Mouse (Mus musculus): ENCODE results near the gene Itsn2. TPM values are rescaled to one million over a fixed set of nuclear protein-coding genes. Genes with fewer than 3 reads are reported as not detected.
"Not testable (repeated sequence)": the region's sequence is repeated elsewhere in the genome, so short reads cannot be mapped to it uniquely, and the experiment has no call there.

Itsn2 gene
- polyA plus RNA-seq (2014; fragmentation: Nextera tagmentation; extraction: Ambion mirVana), result 18.5 and 19.3 TPM in 2 replicates

- H3K27me3 ChIP-seq (ENCODE audit: control insufficient read depth, insufficient read depth, low read length), result no peaks in the 10 kb centered on the region
- peaks cover 2% of the 10 kb centered on the region; the same call in 1 of the 2 replicates for H3K4me1 ChIP-seq (replicated peaks; ENCODE audit: control insufficient read depth, insufficient read depth, low read length)
- H3K36me3 ChIP-seq (ENCODE audit: control insufficient read depth, insufficient read depth, low read length), result no peaks in the 10 kb centered on the region
- no peaks in the 10 kb centered on the region for H3K9me3 ChIP-seq (ENCODE audit: control insufficient read depth, low read length)
- peak within 1 kb of the TSS; percentile 84 for H3K9ac ChIP-seq (ENCODE audit: low read length)
- WGBS, result under 1% methylated on average over 41 of the region's 49 CpGs
- peak; percentile 86 for DNase-seq (ENCODE audit: low spot score)
- ATAC-seq (replicated peaks; ENCODE audit: low FRiP score), result peak; percentile 89
- peak within 1 kb of the TSS; percentile 83 for H3K4me2 ChIP-seq (ENCODE audit: low read depth, low read length, severe bottlenecking)
- peak within 1 kb of the TSS; percentile 92 for H3K4me3 ChIP-seq (ENCODE audit: low read depth, low read length)
- no peak within 1 kb of the TSS for H3K27ac ChIP-seq (ENCODE audit: low read depth, low read length)
These were observed at the start of gene Itsn2, which contains the start of gene Gm3625 for GRCm38 (mm10) chr12:4592541-4593165. Itsn2 (plus strand) TSS chr12:4592638. Gm3625 (minus strand) TSS chr12:4592927.

DNA sequence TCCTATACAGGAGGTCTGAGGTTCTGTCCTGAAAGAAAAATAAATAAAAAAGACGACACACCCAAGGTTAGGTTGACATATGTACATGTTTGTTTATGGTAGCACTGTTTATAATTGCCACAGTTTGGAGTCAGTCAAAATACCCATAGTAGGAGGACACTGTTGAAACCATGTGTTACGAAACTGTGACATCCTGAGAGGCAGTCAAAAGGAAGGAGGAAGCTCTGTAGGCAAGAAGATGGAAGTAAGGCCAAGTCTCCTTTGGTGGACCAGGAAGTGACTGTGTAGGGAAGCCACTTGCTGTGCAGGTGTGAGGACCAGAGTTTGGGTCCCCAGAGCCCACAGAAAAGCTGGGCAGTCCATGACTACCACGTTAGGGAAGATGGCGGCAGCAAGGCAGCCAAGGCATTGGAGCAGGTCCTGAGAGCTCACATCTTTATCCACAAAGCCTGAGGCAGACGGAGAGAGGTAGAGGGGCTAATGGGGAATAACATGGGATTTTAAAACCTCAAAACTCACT is 48.0 kb upstream of the Itsn2 start:
- DNase-seq (ENCODE audit: low spot score), result no peak
- no peaks in the 10 kb centered on the region for H3K36me3 ChIP-seq (ENCODE audit: control insufficient read depth, insufficient read depth, low read length)
- ATAC-seq (replicated peaks; ENCODE audit: low FRiP score), result no peak
- H3K4me3 ChIP-seq (ENCODE audit: low read depth, low read length), result no peak overlapping the region
- H3K9ac ChIP-seq (ENCODE audit: low read length), result no peak overlapping the region
- H3K4me1 ChIP-seq (replicated peaks; ENCODE audit: control insufficient read depth, insufficient read depth, low read length), result no peaks in the 10 kb centered on the region
- no peaks in the 10 kb centered on the region for H3K9me3 ChIP-seq (ENCODE audit: control insufficient read depth, low read length)
- no peaks in the 10 kb centered on the region for H3K27me3 ChIP-seq (ENCODE audit: control insufficient read depth, insufficient read depth, low read length)
- 90% methylated on average over 5 of the region's 5 CpGs for WGBS
- H3K27ac ChIP-seq (ENCODE audit: low read depth, low read length), result no peak overlapping the region
- no peak overlapping the region for H3K4me2 ChIP-seq (ENCODE audit: low read depth, low read length, severe bottlenecking)

GRCm38 (mm10) chr12:4545425-4545824 is 47.0 kb upstream of the Itsn2 start:
- Histone ChIP-seq H3K27me3 (ENCODE audit: control insufficient read depth, insufficient read depth, low read length) (no peaks in the 10 kb centered on the region), H3K27ac (ENCODE audit: low read depth, low read length) (no peak overlapping the region)

GRCm38 (mm10) chr12:4546491-4546890 is 45.9 kb upstream of the Itsn2 start:
- Histone ChIP-seq H3K9ac (ENCODE audit: low read length) (no peak overlapping the region), H3K4me2 (ENCODE audit: low read depth, low read length, severe bottlenecking) (no peak overlapping the region), H3K4me1 (replicated peaks; ENCODE audit: control insufficient read depth, insufficient read depth, low read length) (no peaks in the 10 kb centered on the region), H3K9me3 (ENCODE audit: control insufficient read depth, low read length) (no peaks in the 10 kb centered on the region), H3K27ac (ENCODE audit: low read depth, low read length) (no peak overlapping the region), H3K4me3 (ENCODE audit: low read depth, low read length) (no peak overlapping the region), H3K36me3 (ENCODE audit: control insufficient read depth, insufficient read depth, low read length) (no peaks in the 10 kb centered on the region), H3K27me3 (ENCODE audit: control insufficient read depth, insufficient read depth, low read length) (no peaks in the 10 kb centered on the region)
- no peak for DNase-seq (ENCODE audit: low spot score)
- 82% methylated on average over 5 of the region's 5 CpGs for WGBS
- no peak for ATAC-seq (replicated peaks; ENCODE audit: low FRiP score)

More at GRCm38 (mm10) chr12:4545425-4545824, 47.0 kb upstream of the Itsn2 start:
- no peak overlapping the region for H3K9ac ChIP-seq (ENCODE audit: low read length)
- H3K9me3 ChIP-seq (ENCODE audit: control insufficient read depth, low read length), result no peaks in the 10 kb centered on the region
- no peak overlapping the region for H3K4me3 ChIP-seq (ENCODE audit: low read depth, low read length)
- no peaks in the 10 kb centered on the region for H3K4me1 ChIP-seq (replicated peaks; ENCODE audit: control insufficient read depth, insufficient read depth, low read length)
- H3K4me2 ChIP-seq (ENCODE audit: low read depth, low read length, severe bottlenecking), result no peak overlapping the region
- ATAC-seq (replicated peaks; ENCODE audit: low FRiP score) (no peak), DNase-seq (ENCODE audit: low spot score) (no peak)
- H3K36me3 ChIP-seq (ENCODE audit: control insufficient read depth, insufficient read depth, low read length), result no peaks in the 10 kb centered on the region

GRCm38 (mm10) chr12:4547557-4547956 is 44.9 kb upstream of the Itsn2 start:
- Histone ChIP-seq H3K4me1 (replicated peaks; ENCODE audit: control insufficient read depth, insufficient read depth, low read length) (no peaks in the 10 kb centered on the region), H3K9me3 (ENCODE audit: control insufficient read depth, low read length) (no peaks in the 10 kb centered on the region), H3K4me2 (ENCODE audit: low read depth, low read length, severe bottlenecking) (no peak overlapping the region), H3K27me3 (ENCODE audit: control insufficient read depth, insufficient read depth, low read length) (no peaks in the 10 kb centered on the region), H3K27ac (ENCODE audit: low read depth, low read length) (no peak overlapping the region), H3K36me3 (ENCODE audit: control insufficient read depth, insufficient read depth, low read length) (no peaks in the 10 kb centered on the region), H3K4me3 (ENCODE audit: low read depth, low read length) (no peak overlapping the region), H3K9ac (ENCODE audit: low read length) (no peak overlapping the region)
- 72% methylated on average over 14 of the region's 14 CpGs for WGBS
- DNase-seq (ENCODE audit: low spot score) (no peak), ATAC-seq (replicated peaks; ENCODE audit: low FRiP score) (no peak)

DNA sequence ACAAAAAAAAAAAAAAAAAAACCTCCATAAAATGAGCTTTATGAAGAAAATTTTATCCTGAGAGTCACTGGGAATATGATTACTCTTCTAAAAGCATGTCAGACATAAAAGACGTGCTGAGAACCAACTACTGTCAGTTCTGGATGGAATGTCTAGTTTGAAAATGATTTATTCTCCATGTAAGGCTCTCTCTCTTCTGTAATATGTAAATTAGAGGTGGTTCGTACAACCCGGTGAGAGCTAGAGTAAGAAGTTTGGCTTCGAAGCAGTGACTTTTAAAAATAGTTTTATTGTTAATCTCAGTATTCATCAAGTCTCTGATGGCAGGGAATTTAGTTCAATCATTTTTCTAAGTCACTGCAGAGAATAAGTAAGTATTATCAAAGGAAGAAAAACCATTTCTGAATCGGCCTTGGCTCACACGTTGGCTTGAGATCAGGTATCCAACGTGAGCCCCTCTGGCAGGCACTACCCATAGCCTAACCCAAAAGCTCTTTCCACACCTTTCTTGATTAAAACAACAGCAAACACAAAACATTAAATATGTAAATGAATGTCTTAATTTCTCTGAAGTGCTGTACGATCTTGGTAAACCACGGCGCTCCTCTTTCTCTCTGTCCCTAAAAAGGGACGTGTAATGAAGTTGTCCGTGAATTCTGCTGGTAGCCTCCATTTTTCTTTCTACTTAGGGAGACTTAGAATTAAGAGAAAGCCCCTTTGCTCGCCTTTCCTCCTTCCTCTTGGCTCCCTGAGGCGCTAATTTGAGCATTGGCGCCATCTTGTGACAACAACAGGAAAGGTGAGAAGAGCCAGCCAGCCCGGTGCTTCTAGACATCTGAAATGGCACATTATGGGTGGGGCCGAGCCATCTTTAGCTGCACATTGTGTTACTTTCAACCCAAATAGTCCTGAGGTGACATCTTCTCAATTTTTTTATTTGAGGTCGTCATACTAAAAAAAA is 44.1 kb upstream of the Itsn2 start:
- ATAC-seq (replicated peaks; ENCODE audit: low FRiP score) (peak; percentile 71; the same call in 1 of the 2 replicates), DNase-seq (ENCODE audit: low spot score) (peak; percentile 85)
- no peaks in the 10 kb centered on the region for H3K36me3 ChIP-seq (ENCODE audit: control insufficient read depth, insufficient read depth, low read length)
- no peaks in the 10 kb centered on the region for H3K9me3 ChIP-seq (ENCODE audit: control insufficient read depth, low read length)
- H3K9ac ChIP-seq (ENCODE audit: low read length), result peak overlapping the region; percentile 27; the same call in 1 of the 2 replicates
- no peaks in the 10 kb centered on the region for H3K4me1 ChIP-seq (replicated peaks; ENCODE audit: control insufficient read depth, insufficient read depth, low read length)
- no peak overlapping the region for H3K4me2 ChIP-seq (ENCODE audit: low read depth, low read length, severe bottlenecking)
- no peak overlapping the region for H3K27ac ChIP-seq (ENCODE audit: low read depth, low read length)
- no peaks in the 10 kb centered on the region for H3K27me3 ChIP-seq (ENCODE audit: control insufficient read depth, insufficient read depth, low read length)
- 25% methylated on average over 18 of the region's 18 CpGs for WGBS
- no peak overlapping the region for H3K4me3 ChIP-seq (ENCODE audit: low read depth, low read length)

DNA sequence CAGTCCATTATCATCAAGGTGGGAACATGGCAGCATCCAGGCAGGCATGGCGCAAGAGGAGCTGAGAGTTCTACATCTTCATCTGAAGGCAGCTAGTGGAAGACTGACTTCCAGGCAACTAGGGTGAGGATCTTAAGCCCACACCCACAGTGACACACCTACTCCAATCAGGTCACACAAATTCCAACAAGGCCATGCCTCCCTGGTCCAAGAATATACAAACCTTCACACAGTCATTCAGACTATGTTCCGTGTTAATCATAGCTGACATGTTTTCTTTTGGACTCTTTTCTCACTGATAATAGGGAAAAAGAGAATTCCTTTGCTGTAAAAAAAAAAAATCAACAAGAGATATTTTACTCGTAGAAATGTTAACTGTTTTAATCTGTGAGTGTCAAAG is 38.7 kb upstream of the Itsn2 start:
- H3K27ac ChIP-seq (ENCODE audit: low read depth, low read length); ATAC-seq (replicated peaks; ENCODE audit: low FRiP score); H3K9ac ChIP-seq (ENCODE audit: low read length); H3K9me3 ChIP-seq (ENCODE audit: control insufficient read depth, low read length); H3K27me3 ChIP-seq (ENCODE audit: control insufficient read depth, insufficient read depth, low read length); H3K36me3 ChIP-seq (ENCODE audit: control insufficient read depth, insufficient read depth, low read length); H3K4me3 ChIP-seq (ENCODE audit: low read depth, low read length); DNase-seq (ENCODE audit: low spot score); H3K4me2 ChIP-seq (ENCODE audit: low read depth, low read length, severe bottlenecking); H3K4me1 ChIP-seq (replicated peaks; ENCODE audit: control insufficient read depth, insufficient read depth, low read length): not testable (repeated sequence)
- WGBS, result 89% methylated on average over 3 of the region's 3 CpGs

DNA sequence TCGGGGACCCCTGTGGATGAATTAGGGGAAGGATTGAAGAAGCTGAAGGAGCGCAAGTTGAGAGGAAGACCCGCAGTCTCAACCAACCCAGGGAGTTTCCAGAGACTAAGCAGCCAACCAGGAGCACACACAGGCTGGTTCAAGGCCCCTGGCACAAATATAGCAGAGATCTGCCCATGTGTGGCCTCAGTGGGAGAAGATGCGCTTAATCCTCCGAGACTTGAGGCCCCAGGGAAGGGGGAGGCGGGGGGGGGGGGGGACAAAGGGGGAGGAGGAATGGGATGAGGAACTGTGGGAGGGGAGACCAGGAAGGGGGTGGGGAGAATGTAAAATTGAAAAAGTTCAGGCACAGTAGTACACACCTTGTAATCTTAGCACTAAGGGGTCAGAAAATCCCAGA is 37.0 kb upstream of the Itsn2 start:
- no peak overlapping the region for H3K9ac ChIP-seq (ENCODE audit: low read length)
- WGBS, result 86% methylated on average over 5 of the region's 6 CpGs
- H3K36me3 ChIP-seq (ENCODE audit: control insufficient read depth, insufficient read depth, low read length), result no peaks in the 10 kb centered on the region
- H3K4me2 ChIP-seq (ENCODE audit: low read depth, low read length, severe bottlenecking), result no peak overlapping the region
- no peak overlapping the region for H3K4me3 ChIP-seq (ENCODE audit: low read depth, low read length)
- H3K9me3 ChIP-seq (ENCODE audit: control insufficient read depth, low read length), result no peaks in the 10 kb centered on the region
- ATAC-seq (replicated peaks; ENCODE audit: low FRiP score), result no peak
- no peaks in the 10 kb centered on the region for H3K27me3 ChIP-seq (ENCODE audit: control insufficient read depth, insufficient read depth, low read length)
- no peak for DNase-seq (ENCODE audit: low spot score)
- no peaks in the 10 kb centered on the region for H3K4me1 ChIP-seq (replicated peaks; ENCODE audit: control insufficient read depth, insufficient read depth, low read length)
- no peak overlapping the region for H3K27ac ChIP-seq (ENCODE audit: low read depth, low read length)

Measured in forebrain, embryonic 11.5 days (tissue).